Mouse (Mus musculus) embryo, embryonic 11 days (tissue): Measurements from ENCODE around the gene Rpl9-ps6.

Source experiments
- DNase-seq: peaks from one replicate; pipeline ENCODE4 v3.0.0-alpha.2; 2015

The Rpl9-ps6 gene

GRCm38 (mm10) chr19:32466478-32466877, at the start of gene Rpl9-ps6:
Rpl9-ps6 (minus strand) TSS chr19:32466578.
- no peak for DNase-seq

- no peak for DNase-seq
Measured at GRCm38 (mm10) chr19:32512518-32512917, 46.1 kb upstream of the Rpl9-ps6 start.

GRCm38 (mm10) chr19:32510962-32511361, 44.6 kb upstream of the Rpl9-ps6 start:
- DNase-seq: no peak

GRCm38 (mm10) chr19:32510267-32510666, 43.9 kb upstream of the Rpl9-ps6 start:
- peak; percentile 10 for DNase-seq

GRCm38 (mm10) chr19:32507526-32507925, 41.1 kb upstream of the Rpl9-ps6 start:
- no peak for DNase-seq

GRCm38 (mm10) chr19:32507100-32507499, 40.7 kb upstream of the Rpl9-ps6 start:
- DNase-seq: no peak

- no peak for DNase-seq
Measured at GRCm38 (mm10) chr19:32506514-32506913, 40.1 kb upstream of the Rpl9-ps6 start.

GRCm38 (mm10) chr19:32506081-32506480, 39.7 kb upstream of the Rpl9-ps6 start:
- no peak for DNase-seq

- peak; percentile 9 for DNase-seq
Measured at GRCm38 (mm10) chr19:32501414-32501813, 35.0 kb upstream of the Rpl9-ps6 start.

- DNase-seq: no peak
Measured at GRCm38 (mm10) chr19:32498002-32498401, 31.6 kb upstream of the Rpl9-ps6 start.

GRCm38 (mm10) chr19:32497411-32497810, 31.0 kb upstream of the Rpl9-ps6 start:
- DNase-seq: no peak

- no peak for DNase-seq
Measured at GRCm38 (mm10) chr19:32495034-32495433, 28.7 kb upstream of the Rpl9-ps6 start.

GRCm38 (mm10) chr19:32494611-32495010, 28.2 kb upstream of the Rpl9-ps6 start:
- no peak for DNase-seq

GRCm38 (mm10) chr19:32493471-32493870, 27.1 kb upstream of the Rpl9-ps6 start:
- DNase-seq: no peak

GRCm38 (mm10) chr19:32492981-32493380, 26.6 kb upstream of the Rpl9-ps6 start:
- DNase-seq: no peak

- DNase-seq: no peak
Measured at GRCm38 (mm10) chr19:32492339-32492738, 26.0 kb upstream of the Rpl9-ps6 start.

- no peak for DNase-seq
Measured at GRCm38 (mm10) chr19:32490976-32491375, 24.6 kb upstream of the Rpl9-ps6 start.

- DNase-seq: no peak
Measured at GRCm38 (mm10) chr19:32489166-32489895, 23.0 kb upstream of the Rpl9-ps6 start.

- DNase-seq: no peak
Measured at GRCm38 (mm10) chr19:32487595-32488255, 21.3 kb upstream of the Rpl9-ps6 start.

- DNase-seq: peak; percentile 72
Measured at GRCm38 (mm10) chr19:32486106-32486724, 19.8 kb upstream of the Rpl9-ps6 start.

GRCm38 (mm10) chr19:32485681-32486105, 19.3 kb upstream of the Rpl9-ps6 start, which contains the start of gene Minpp1:
Minpp1 (plus strand) TSS chr19:32485769.
- DNase-seq: peak; percentile 93

- peak; percentile 50 for DNase-seq
Measured at GRCm38 (mm10) chr19:32484941-32485660, 18.7 kb upstream of the Rpl9-ps6 start.

GRCm38 (mm10) chr19:32481511-32481910, 15.1 kb upstream of the Rpl9-ps6 start:
- DNase-seq: no peak
